Mouse (Mus musculus) monocyte, adult 2 months (primary cell): ENCODE data around the gene Cct2.
"Not testable (repeated sequence)": the region's sequence is repeated elsewhere in the genome, so short reads cannot be mapped to it uniquely, and the experiment has no call there.

ENCODE experiments used
- DNase-seq, 2 experiments: peaks; one replicate each; pipeline ENCODE4 v3.0.0; 2022; ENCODE audit warnings: low spot score in 2 of 2, low read depth in 1 of 2

Gene Cct2

DNA sequence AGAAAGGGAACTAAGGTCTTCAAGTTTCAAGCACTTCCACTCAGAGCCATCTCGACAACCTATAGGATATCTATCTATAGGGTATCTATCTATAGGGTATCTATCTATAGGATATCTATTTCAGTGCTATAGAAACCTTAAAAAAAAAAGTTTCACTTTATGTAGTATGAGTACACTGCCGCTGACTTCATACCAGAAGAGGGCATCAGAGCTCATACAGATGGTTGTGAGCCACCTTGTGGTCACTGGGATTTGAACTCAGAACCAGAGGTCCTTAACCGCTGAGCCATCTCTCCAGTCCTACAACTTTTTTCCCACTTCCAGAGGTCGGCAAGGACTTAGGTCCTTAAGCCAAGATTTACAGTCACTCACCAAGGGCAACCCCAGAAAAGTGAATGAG is 7.9 kb downstream of the Cct2 start:
- DNase-seq = no peak

DNA sequence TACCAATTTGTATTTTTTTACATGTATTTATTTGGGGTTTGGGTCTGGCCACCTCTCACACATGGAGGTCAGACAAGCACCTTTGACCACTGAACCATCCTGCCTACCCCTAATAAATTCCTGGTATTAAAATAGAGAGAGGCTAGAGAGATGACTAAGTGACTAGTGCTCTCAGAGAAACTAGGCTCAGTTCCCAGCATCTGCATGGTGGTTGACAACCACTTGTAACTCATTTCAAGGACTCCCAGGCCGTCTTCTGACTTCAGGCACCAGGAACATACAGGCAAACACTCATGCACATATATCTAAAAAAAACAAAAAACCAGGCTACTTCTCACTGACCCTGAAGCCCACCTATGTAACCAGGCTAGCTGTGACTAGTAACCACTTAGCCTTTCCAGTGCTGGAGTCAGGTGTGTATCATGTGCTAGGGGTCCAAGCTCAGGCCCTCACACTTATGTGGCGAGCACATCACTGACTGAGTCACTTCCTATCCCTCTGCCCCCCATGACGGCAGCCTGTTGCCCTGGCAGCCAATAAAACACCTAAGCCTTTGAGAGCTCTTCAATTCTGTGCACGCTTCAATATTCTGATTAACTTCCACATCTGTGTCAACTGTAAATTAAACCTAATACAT is 13.5 kb downstream of the Cct2 start:
- no peak for DNase-seq

DNA sequence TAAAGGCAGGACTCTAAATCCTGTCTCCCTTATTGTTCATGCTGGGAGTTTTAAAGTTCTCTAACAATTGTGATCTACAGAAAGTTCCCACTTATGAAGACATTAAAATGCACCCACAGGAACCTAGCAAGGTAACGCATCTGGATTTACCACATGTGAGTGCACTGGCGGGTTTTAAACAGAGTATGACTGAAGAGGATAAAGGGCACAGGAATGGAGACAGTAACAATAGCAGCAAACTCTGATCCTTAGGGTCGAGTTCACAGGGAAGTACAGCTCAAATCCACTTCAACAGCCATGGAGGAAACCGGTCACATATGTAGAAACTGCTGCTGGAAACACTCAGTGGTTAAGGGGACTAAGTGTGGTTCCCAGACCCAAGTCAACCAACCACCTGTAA is 14.4 kb downstream of the Cct2 start:
- DNase-seq = no peak

DNA sequence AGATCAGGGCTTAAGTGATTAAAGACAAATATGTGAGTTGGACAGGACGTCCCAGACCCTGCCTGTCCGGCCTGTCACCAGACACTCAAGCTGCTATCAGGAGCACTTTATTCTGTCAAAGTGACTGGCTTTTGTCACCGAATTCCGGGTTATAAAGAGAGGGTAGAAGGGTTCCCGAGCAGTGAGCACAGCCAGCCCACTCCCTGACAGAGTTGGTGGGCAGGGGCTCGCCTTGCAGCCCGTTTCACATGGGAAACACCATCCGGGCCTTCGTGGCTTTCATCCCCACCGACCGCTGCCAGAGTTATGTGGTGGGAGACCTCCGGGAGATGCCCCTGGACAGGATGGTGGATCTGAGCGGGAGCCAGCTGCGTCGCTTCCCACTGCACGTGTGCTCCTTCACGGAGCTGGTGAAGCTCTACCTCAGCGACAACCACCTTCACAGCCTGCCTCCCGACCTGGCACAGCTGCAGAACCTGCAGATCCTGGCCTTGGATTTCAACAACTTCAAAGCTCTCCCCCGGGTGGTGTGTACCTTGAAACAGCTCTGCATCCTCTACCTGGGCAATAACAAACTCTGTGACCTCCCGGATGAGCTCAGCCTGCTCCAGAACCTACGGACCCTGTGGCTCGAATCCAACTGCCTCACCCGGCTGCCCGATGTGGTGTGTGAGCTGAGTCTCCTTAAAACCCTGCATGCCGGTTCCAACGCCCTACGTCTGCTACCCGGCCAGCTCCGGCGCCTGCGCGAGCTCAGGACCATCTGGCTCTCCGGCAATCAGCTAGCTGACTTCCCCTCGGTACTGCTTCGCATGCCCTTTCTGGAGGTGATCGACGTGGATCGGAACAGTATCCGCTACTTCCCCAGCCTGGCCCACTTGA is 18.2 kb downstream of the Cct2 start, which contains the start of gene Lrrc10:
Gene Lrrc10, plus strand, starts transcription at position 167 of the 882 bp plus-strand sequence.
- DNase-seq = no peak

DNA sequence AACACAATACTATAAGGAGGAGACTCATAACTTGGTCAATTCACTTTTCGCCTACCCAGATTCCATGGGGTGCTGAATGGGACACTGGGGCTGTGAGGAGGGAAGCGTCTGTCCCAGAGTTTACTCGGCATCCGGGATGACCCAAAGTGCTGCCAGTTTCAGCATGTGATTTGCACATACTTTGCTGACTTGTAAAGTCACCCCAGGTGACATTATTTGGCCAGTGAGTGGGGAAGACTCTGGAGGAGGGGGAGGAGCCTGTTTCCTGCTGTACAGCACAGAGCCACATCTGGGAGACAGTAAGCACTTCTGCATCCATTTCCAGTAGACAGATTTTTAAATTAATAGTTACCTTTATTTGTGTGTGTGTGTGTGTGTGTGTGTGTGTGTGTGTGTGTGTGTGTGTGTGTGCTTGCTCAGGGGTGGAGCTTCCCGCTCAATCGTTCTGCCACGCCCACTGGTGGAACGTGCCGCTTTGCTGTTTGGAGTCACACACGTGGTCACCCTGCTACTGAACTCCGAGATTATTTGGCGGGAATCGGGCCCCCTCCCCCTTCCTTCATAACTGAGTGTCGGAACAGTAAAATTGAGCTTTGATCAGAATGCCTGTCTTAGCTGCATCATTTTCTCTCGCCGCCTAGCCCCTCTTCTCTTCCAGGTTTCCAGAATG is 20.0 kb downstream of the Cct2 start:
- DNase-seq = not testable (repeated sequence)

DNA sequence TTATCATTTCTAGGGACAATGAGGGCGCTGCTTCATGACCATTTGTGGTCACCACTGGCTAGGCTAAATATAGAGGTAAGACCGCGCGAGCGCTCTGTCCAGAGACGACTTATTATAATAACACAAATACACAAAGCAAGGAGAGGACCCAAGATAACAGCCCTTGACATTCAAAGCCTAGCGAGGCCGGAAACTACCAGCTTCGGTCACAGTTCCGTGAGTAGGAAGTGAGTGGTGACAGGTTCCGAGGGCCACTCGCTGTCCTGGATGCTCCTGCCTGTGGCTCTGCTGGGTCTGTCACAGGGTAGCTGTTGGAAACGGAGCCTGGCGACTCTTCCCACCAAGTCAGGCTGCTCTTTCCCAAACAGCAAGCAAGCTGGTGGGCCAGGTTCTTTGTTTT is 21.3 kb downstream of the Cct2 start:
- no peak for DNase-seq

DNA sequence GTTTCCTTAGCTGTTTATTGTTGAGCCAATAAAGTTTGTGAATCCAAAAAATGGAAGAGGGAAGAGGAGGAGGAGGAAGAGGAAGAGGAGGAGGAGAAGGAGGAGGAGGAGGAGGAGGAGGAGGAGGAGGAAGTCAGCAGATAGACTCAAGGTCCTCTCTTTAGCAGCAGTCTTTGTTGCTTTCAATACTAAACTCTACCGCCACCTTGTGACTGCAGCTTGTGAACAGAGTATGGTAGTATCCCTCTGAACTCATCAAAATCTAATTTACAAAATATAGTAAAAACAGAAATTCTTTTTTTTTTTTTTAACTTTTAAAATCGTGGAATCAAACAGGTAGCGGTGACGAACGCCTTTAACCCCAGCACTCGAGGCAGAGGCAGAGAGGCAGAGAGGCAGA is 23.3 kb downstream of the Cct2 start:
- no peak for DNase-seq

DNA sequence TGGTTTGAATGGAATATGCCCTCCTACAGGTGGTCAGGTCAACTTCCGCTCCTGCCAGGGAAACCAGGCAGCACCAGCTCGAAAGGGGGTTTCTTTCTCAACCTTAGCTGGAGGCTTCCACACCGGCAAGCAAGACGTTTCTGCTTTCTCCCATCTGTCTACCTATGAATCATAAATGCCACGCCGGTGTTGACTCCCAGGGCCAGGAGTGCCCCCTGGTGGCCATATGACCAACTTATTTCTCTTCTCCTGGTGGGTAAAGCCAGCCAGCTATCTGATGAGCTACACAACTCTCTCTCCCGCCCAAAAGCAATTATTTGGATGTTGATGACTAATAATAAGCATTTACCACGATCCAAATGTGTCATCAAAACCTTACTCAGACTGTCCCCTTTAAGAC is 29.8 kb downstream of the Cct2 start:
- DNase-seq = peak; percentile 11 to 35

DNA sequence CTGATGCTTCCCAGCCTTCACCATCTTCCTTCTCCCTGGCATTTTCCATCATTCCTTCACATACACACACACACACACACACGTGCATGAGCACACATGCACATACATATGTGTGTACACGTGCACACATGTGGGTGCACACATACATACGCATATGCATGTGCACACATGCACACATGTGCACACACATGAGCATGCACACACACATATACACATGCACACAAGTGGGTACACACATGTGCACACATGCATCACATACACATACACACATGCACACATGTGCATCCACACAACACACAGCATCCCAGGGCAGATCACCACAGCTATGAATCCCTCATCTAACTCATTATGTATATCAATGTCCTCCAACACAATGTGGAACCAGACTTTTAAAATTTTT is 32.5 kb downstream of the Cct2 start:
- DNase-seq = no peak

DNA sequence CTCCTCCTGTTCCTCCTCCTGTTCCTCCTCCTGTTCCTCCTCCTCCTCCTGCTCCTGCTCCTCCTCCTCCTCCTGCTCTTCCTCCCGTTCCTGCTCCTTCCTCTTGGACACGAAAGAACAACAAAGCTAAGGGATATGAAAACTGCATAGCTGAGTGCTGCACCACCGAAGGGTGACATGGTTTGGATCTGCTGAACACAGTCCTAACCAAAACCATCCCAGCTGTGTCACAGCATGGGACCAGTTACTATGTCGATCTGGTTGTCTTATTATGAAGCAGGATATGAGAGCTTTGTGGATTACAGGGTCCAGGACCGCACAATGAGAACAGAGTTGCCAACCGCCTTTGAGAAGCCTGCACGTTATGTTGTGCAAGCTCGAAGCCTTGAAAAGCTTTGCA is 37.4 kb downstream of the Cct2 start:
- DNase-seq = no peak

DNA sequence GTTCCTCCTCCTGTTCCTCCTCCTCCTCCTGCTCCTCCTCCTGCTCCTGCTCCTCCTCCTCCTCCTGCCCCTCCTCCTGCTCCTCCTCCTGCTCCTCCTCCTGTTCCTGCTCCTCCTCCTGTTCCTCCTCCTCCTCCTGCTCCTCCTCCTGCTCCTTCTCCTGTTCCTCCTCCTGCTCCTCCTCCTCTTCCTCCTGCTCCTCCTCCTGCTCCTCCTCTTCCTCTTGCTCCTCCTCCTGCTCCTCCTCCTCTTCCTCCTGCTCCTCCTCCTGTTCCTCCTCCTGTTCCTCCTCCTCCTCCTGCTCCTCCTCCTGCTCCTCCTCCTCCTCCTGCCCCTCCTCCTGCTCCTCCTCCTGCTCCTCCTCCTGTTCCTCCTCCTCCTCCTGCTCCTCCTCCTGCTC is 37.8 kb downstream of the Cct2 start:
- not testable (repeated sequence) for DNase-seq

DNA sequence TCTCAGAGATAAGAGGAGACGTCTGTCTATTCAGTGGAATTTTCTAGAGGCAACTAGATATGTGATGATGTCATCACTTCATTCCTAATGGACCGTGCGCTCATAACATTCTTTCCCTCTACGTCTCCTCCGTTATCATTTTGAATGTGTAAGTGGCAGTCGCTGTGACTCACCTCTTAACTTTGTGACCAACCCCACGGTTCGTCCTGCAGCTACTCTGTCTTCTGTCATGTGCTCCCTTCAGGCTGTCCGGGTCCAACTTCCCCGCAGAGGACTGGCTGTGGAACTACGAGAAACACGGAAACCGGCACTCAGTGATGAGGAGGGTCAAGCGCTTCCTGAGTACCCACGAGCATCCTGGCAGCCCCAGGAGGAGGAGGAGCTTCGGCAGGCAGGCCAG is 39.9 kb downstream of the Cct2 start:
- DNase-seq = no peak

DNA sequence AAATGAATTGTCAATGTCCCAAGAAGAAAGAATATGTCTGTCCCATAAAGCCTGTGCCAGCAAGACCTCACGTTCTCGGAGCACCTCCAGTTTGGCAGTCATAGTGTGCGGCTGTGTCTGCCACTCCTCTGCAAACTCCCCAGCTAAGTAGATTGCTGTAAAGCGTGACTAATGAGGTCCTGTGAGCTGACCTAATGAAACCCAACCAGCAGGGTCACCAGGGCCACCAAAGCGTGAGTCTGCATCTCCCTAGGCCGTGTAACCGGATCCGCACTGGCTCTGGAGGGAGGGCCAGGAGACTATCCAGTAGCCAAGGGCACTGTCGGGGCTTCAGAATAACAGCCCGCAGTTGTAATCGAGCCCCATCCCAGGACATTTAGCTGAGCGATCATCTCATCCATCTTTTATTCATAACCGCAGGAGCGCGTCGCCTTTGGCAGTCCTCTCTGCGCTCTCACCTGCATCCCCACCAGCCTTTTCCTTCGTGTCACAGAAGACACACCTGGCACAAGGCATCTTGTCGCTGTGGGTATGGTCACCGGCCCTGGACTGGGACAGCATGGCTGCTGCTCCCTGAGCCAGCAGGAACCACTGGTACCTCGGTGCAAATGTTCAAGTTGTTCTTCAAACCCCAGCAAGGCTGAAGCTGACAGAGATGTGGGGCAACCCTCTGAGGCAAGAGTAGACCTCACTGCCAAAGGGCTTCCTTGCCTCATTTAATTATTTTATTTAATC is 42.4 kb downstream of the Cct2 start:
- DNase-seq = no peak

DNA sequence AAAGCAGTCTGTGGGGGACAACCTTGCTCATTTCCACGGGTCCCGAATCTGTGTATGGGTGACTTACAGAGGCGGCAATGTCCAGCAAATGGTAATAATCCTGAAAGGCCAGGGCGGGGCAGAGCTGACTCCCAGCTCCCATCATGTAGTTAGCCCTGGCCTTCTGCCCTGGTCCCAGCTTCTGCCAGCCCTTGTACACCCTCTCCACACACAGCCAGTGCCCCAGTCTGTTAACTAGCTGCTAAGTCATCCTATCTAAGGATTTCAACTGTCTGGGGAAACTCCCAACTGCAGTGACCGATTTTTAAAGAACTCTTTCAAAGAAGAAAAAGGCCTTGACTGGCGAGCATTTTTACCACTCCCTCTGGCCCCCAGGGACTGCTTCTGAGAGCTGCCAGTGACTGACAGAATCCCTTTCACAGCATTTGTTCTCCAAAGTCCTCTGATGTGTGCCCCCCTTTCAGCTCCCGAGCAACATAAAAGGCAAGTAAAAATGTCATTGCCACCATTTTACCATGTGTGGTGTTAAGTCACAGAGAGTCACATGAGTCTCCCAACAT is 45.3 kb downstream of the Cct2 start:
- no peak for DNase-seq

DNA sequence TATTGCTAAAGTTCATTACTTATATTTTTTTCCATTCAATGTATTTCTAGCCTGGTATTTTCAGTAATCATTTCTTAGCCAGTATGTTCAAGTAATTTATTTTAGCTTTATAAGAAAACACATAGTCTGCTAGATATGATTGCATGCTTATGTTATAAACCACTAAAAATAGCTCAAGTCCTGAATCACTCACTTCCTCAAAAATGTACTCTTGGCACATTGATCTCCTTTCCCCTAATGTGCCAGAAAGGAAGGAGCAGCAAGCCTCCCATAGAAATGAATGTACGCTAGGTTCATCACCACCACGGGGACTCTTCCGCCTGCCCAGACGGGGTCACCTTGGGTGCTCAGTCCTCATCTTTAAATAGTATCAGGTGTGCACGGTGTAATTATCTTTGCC is 49.0 kb downstream of the Cct2 start:
- DNase-seq = no peak

DNA sequence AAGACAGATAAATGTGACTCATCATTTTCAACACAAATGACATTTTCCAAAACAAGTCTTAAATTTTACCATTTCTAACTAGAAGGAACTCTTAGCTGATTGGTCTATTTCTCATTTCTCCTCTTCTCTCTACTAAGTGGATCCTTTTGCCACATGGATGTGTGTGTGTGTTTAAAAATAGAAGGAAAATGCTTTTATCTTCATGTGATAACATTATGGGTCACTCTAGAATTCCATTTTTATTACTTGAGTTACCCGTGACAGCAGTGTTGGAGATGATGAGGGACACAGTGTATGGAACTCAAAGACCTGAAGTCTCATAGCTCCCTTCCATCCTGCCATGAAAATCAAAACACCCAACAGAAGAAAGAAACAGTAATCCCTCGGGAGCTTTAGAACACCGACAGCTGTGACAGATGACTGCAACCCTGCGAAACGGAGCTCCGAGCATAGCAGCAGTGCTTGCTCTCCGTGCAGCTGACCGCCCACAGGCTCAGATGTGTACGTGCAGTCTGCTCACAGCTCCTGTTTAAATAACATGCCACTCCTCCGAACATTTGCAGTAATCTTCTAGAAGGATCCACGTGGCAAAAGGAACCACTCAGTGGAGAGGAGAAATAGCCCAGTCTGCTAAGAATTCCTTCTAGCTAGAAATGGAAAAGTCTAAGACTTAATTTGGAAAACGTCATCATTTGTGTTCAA is 49.8 kb downstream of the Cct2 start:
- no peak for DNase-seq

DNA sequence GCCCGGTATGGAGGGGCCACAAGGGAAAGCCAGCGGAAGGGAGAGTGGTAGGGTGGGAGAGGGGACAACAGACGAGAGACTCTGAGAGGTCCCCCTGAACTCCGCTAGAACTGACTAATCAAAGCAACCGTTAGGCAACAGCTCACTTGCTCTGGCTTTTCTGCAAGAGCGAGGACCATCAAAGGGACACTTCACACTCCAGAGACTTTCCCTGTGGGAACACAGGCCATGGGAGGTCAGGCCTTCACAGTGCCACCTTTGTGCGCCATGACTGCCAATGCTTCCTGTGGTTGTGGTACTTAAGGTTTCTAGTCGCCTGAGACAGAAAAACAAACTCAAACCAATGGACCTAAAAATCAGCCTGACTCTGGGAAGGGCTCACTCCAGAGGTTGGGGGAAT is 52.6 kb downstream of the Cct2 start:
- no peak for DNase-seq

DNA sequence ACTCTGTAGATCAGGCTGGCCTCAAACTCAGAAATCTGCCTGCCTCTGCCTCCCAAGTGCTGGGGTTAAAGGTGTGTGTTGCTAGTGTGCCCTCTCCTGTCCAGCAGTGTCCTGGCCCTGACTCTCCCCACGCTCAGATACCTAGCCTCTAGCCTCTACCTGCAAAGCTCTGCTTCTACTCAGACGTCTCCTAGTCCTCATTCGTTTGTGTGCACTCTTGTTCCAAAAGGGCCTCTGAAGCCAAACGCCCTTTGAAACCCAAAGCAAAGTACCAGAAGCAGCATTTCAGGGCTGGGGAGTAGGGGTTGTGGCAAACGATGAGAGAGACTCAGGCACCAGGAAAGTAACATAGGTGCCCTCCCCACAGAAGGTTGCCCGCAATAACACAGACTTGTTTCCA is 53.9 kb downstream of the Cct2 start:
- no peak for DNase-seq

DNA sequence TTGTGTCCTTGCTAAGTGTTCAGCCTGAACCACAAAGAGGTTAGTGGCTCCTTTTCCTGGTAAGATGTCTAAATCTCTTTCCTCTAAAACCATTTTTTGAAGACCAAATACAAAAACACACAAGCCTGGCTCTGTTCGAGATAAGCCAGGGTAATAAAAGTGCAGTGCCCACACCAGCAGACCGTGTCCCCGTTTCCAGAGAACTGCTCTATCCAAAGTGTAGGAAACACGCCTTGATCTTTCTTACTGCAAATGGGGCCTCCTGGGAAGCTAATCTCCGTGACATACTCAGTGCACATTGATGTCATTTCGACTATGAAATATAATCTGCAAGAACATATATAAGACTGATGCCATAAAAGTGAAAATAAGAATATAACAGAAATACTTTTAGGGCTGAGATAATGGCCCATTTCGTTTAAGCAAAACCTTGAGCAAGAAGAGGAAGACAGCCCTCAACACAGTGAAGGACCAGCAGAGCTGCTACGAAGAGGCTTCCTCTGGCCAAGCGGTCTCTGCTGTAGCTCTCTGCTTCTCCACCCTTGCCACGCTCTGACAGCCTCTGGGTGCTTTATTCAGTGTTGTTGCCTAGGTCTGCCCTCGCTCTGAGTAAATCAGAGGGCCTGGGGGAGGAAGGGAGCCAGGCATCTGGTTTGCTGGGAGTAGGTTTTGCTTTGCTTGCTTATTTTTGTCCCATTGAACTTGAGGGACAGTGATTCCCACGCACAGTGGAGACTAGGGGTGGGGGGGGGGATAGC is 57.7 kb downstream of the Cct2 start:
- DNase-seq = no peak

DNA sequence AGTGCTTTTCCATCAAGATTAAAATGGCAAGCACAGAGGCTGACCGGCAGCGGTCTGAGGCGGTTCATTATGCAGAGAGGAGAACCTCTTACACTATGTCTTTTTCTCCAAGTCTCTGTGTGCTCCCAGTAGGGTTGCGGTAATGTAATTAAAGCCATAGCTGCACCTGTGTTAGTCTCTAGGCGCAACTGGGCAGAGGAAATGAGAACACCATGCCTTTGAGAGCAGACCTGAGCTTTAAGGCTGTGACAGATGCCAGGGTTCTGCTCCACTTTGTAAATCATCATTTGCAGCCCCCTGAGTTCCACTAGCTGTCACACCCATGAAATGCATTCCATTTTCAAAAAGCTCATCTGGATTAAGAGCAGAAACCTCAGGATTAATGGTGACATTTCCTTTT is 58.9 kb downstream of the Cct2 start:
- DNase-seq = no peak
